Mouse (Mus musculus) ES-Bruce4 (cell line): Measurements from ENCODE around the gene Mad2l1bp. TPM values are rescaled to one million over a fixed set of nuclear protein-coding genes. Genes with fewer than 3 reads are reported as not detected.

Experiments
- H3K27ac ChIP-seq: 2 replicates; pipeline ENCODE4 v1.5.1; 2012; ENCODE audit warnings: low read length, inconsistent platforms; ENCODE audit not compliant: insufficient read depth
- H3K27me3 ChIP-seq: 2 replicates; pipeline ENCODE4 v1.6.1; 2012; ENCODE audit warnings: mild to moderate bottlenecking, low read length, inconsistent platforms; ENCODE audit not compliant: control insufficient read depth, poor library complexity, insufficient read depth, severe bottlenecking
- H3K36me3 ChIP-seq: 2 replicates; pipeline ENCODE4 v1.6.1; 2012; ENCODE audit warnings: inconsistent platforms, mild to moderate bottlenecking, low read length, moderate library complexity; ENCODE audit not compliant: control insufficient read depth, poor library complexity, insufficient read depth, severe bottlenecking
- H3K4me1 ChIP-seq: one replicate; pipeline ENCODE4 v1.8.1; 2011; ENCODE audit warnings: low read length; ENCODE audit not compliant: control insufficient read depth, insufficient read depth
- H3K4me3 ChIP-seq: 2 replicates; pipeline ENCODE4 v1.5.1; 2011; ENCODE audit warnings: low read depth, mild to moderate bottlenecking, low read length
- H3K9ac ChIP-seq: 2 replicates; pipeline ENCODE4 v1.6.1; 2012; ENCODE audit warnings: low read depth, mild to moderate bottlenecking, inconsistent platforms; ENCODE audit not compliant: poor library complexity, severe bottlenecking
- H3K9me3 ChIP-seq: replicated peaks from 2 replicates; pipeline ENCODE4 v1.6.1; 2012; ENCODE audit warnings: mild to moderate bottlenecking, low read length, inconsistent platforms; ENCODE audit not compliant: control insufficient read depth, poor library complexity, insufficient read depth, severe bottlenecking
- CTCF ChIP-seq: IDR thresholded peaks from one replicate; pipeline ENCODE4 v1.8.1; 2011; ENCODE audit warnings: low read depth, low read length
- EP300 ChIP-seq: IDR thresholded peaks from 2 replicates; pipeline ENCODE4 v1.6.1; 2011; ENCODE audit warnings: low read depth, low read length; ENCODE audit not compliant: insufficient read depth
- POLR2A ChIP-seq: IDR thresholded peaks from one replicate; pipeline ENCODE4 v1.8.1; 2011; ENCODE audit warnings: low read length; ENCODE audit not compliant: insufficient read depth
- polyA plus RNA-seq: library from polyadenylated mRNA; stranded (reverse); fragments of >200 nt; gene quantifications from 2 replicates; pipeline ENCODE4 v1.2.4, GENCODE M21; 2011; ENCODE audit warnings: low read depth; ENCODE audit not compliant: missing spikeins, insufficient read depth, insufficient read length

Mad2l1bp gene
- polyA plus RNA-seq, 1 experiment = 10.3 TPM

- Histone ChIP-seq H3K9ac (no peak overlapping the region), H3K4me3 (no peak overlapping the region), H3K9me3 (no peaks in the 10 kb centered on the region), H3K4me1 (no peaks in the 10 kb centered on the region), H3K27me3 (no peaks in the 10 kb centered on the region), H3K36me3 (peaks cover 24% of the 10 kb centered on the region), H3K27ac (no peak overlapping the region)
- TF ChIP-seq EP300 (no peak), CTCF (no peak), POLR2A (no peak)
Measured at GRCm38 (mm10) chr17:46119641-46120040, 33.7 kb downstream of the Mad2l1bp start.

- H3K27ac ChIP-seq = no peak overlapping the region
- no peaks in the 10 kb centered on the region for H3K9me3 ChIP-seq
- no peaks in the 10 kb centered on the region for H3K27me3 ChIP-seq
- no peak overlapping the region for H3K9ac ChIP-seq
- no peaks in the 10 kb centered on the region for H3K4me1 ChIP-seq
- no peak for TF ChIP-seq CTCF
- no peak for TF ChIP-seq EP300
- no peak for TF ChIP-seq POLR2A
- H3K36me3 ChIP-seq = peaks cover 15% of the 10 kb centered on the region
- H3K4me3 ChIP-seq = no peak overlapping the region
Measured at GRCm38 (mm10) chr17:46118423-46118850, 34.9 kb downstream of the Mad2l1bp start.

GRCm38 (mm10) chr17:46117623-46118422 is 35.5 kb downstream of the Mad2l1bp start:
- Histone ChIP-seq H3K4me3 (no peak overlapping the region), H3K27ac (no peak overlapping the region), H3K9ac (no peak overlapping the region), H3K27me3 (no peaks in the 10 kb centered on the region), H3K9me3 (no peaks in the 10 kb centered on the region), H3K4me1 (no peaks in the 10 kb centered on the region), H3K36me3 (peaks cover 15% of the 10 kb centered on the region)
- TF ChIP-seq POLR2A (no peak), CTCF (no peak), EP300 (no peak)

- Histone ChIP-seq H3K9me3 (no peaks in the 10 kb centered on the region), H3K4me3 (no peak overlapping the region), H3K4me1 (no peaks in the 10 kb centered on the region), H3K27ac (no peak overlapping the region), H3K36me3 (peaks cover 11% of the 10 kb centered on the region), H3K27me3 (no peaks in the 10 kb centered on the region), H3K9ac (no peak overlapping the region)
- no peak for TF ChIP-seq CTCF
- TF ChIP-seq EP300 = no peak
Measured at GRCm38 (mm10) chr17:46116881-46117280, 36.5 kb downstream of the Mad2l1bp start.

GRCm38 (mm10) chr17:46116138-46116537 is 37.2 kb downstream of the Mad2l1bp start:
- Histone ChIP-seq H3K4me1 (no peaks in the 10 kb centered on the region), H3K36me3 (peaks cover 9% of the 10 kb centered on the region), H3K27me3 (no peaks in the 10 kb centered on the region), H3K4me3 (no peak overlapping the region), H3K9me3 (no peaks in the 10 kb centered on the region), H3K27ac (no peak overlapping the region), H3K9ac (no peak overlapping the region)
- no peak for TF ChIP-seq EP300
- no peak for TF ChIP-seq CTCF
- TF ChIP-seq POLR2A = no peak

GRCm38 (mm10) chr17:46115489-46115888 is 37.9 kb downstream of the Mad2l1bp start:
- H3K4me1 ChIP-seq = no peaks in the 10 kb centered on the region
- no peaks in the 10 kb centered on the region for H3K9me3 ChIP-seq
- H3K27me3 ChIP-seq = no peaks in the 10 kb centered on the region
- no peak overlapping the region for H3K27ac ChIP-seq
- no peak overlapping the region for H3K9ac ChIP-seq
- H3K36me3 ChIP-seq = peaks cover 9% of the 10 kb centered on the region
- TF ChIP-seq EP300 (no peak), POLR2A (no peak)
- no peak overlapping the region for H3K4me3 ChIP-seq
